Mouse (Mus musculus): ENCODE data around the gene Dhx37. TPM values are rescaled to one million over a fixed set of nuclear protein-coding genes. Genes with fewer than 3 reads are reported as not detected.
A peak's percentile ranks its signal among the peaks of the same experiment; 100 is the strongest.
"Not testable (repeated sequence)": the region's sequence is repeated elsewhere in the genome, so short reads cannot be mapped to it uniquely, and the experiment has no call there.

Gene Dhx37
- total RNA-seq, 4 experiments from 2014 or later, result 11.8 to 14.2 (median 12.6) TPM

- DNase-seq (ENCODE audit: low spot score), result peak; percentile 95
Observed at GRCm38 (mm10) chr5:125389579-125390441, 44.1 kb downstream of the Dhx37 start, which contains the start of gene Ubc. Gene Ubc, minus strand, starts transcription at chr5:125390202.

DNA sequence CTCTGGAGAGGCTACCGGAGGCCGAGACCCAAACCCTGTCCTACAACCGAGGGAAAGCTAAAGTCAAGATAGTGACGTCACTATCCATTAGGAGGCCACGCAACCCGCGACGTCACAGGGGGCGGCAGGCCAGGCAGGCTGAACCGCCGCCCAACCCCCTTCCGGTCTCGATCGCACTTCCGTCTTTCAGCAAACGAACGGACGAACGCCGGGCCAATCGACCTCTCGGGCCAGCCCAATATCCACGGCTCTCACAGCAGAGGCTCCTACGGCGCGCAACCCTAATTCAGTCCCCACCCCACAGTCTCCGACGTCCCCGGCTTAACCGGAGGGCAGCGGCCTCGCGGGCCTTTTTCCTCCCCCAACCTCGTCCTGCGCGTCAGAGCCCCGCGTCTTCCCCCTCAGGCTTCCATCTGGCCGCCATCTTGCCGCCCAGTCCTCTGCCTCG is 44.8 kb downstream of the Dhx37 start, which contains the start of gene Gm10382:
Gene Gm10382, plus strand, starts transcription at position 192 of the 448 bp plus-strand sequence.
- peak; percentile 86 for DNase-seq (ENCODE audit: low spot score)

- DNase-seq (ENCODE audit: low spot score), result no peak
Observed at GRCm38 (mm10) chr5:125388358-125389092, 45.4 kb downstream of the Dhx37 start.

GRCm38 (mm10) chr5:125387295-125387694 is 46.6 kb downstream of the Dhx37 start:
- DNase-seq (ENCODE audit: low spot score), result not testable (repeated sequence)

GRCm38 (mm10) chr5:125385215-125385940 is 48.5 kb downstream of the Dhx37 start:
- no peak for DNase-seq (ENCODE audit: low spot score)

DNA sequence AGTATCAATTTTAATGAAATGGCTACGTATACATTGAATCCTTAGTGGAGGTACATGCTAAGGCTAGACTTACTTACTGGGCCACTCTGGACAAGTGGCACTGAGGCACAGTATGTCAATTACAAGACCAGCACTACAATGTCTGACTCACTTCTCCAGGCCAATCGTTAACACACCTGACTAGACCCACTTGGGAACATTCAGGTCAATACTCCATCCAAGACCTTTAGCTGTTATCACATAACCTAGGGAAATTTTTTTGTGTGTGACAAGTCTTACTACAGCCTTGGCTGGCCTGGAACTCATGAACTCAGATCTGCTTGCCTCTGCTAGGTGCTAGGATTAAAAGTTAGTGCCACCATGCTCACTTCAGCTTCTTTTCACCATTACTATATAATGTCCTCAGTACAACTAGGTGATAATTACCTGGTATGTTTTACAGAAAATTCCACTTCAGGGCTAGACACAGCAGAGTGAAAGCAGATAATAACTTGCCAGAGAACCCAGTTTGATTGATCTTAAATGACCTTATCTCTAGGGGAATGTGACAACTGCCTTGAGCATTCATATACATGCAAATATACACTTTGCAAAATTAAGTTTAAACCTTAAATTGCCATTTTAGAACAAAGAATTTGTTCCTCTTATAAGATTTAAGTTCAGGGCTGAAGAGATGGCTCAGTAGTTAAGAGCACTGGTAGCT is 49.3 kb downstream of the Dhx37 start:
- DNase-seq (ENCODE audit: low spot score), result no peak

DNA sequence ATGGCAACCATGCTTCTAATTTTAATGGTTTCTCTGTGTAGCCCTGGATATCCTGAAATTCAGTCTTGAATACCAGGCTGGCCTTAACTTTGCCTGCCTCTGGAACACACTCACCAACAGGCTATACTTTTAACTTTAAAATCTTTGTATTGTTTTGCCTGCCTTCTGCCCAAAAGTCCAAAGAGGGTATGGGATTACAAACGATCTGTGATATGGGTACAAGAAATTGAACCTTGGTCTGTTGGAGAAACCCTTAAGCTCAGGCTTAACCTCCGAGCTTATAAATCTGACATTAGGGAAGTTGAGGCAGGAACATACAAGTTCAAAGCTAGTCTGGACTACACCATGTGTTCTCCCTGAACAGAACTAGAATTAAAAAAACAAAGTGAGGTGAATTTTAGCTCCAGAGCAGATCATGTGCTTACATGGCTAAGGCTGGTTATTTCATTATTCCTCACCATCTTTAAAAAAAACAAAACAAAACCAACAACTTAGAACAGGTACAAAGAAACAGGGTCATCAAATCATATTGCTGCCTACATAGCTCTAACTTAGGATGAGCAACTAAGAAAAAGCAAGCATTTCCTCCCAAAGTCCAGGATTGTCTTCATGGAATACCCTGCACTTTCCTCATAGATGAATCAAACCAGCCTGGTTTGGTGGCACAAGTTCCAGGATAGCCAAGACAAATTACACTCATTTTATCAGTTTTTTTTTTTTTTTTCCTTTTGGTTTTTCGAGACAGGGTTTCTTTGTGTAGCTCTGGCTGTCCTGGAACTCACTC is 50.1 kb downstream of the Dhx37 start:
- no peak for DNase-seq (ENCODE audit: low spot score)

DNA sequence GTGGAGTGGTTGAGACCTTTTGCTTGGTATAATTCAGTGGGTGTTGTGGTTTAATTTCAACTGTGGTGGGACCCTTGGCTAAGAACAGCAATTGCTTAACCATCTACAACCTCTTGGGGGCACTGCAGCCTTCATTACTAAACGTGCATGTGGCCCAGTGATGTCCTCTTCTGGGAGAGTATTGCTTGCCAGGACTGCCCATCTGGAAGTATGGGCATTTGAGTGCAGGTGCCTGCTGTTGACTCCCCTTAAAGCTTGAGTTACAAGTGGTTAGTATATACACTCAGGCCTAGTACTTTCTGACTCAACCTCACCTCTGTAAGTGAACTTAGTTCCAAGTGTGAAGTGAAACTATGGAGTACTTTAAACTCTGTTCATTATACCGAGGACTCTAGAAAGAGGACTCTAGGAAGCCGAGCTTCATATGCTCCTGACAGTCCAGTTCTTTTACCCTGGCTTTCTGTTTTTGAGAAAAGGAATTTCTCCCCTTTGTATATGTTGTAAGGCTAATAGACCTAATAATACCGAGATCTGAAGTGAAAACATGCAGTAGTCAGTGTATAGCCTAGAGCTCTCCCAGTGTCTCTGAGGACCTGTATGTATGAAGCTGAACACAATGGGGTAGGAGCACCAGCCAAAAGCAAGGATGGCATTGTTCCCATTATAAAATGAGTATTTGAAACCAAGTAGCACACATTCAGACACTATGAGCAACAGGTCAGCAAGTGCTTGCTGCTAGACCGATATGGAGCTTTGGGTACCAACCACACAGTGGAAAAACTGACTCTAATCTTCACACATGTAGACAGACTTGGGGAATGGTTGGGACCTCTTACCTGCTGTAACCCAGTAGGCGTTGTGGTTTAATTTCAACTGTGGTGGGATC is 51.0 kb downstream of the Dhx37 start:
- DNase-seq (ENCODE audit: low spot score), result no peak

GRCm38 (mm10) chr5:125381954-125382672 is 51.8 kb downstream of the Dhx37 start:
- DNase-seq (ENCODE audit: low spot score), result no peak

- no peak for DNase-seq (ENCODE audit: low spot score)
Observed at GRCm38 (mm10) chr5:125378919-125379318, 55.0 kb downstream of the Dhx37 start.

DNA sequence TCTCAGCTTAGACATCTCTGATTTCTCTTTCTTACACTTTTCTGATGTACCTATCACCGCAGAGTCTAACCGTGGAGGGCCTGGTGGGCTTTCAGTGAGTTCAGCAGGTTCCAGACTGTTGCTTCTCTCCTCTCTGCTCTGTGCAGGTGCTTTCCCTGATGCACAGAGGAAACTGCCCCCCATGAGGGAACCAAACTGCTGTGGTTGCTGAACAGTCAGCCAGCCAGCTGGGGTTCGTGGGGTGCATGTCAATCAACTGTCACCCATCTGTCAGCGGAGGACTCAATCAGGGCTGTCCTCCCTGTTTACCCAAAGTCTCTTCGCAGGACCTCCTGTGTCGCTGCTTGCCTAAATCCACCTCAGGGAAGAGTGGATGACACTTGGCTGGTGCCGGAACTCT is 56.7 kb downstream of the Dhx37 start:
- DNase-seq (ENCODE audit: low spot score), result no peak

DNA sequence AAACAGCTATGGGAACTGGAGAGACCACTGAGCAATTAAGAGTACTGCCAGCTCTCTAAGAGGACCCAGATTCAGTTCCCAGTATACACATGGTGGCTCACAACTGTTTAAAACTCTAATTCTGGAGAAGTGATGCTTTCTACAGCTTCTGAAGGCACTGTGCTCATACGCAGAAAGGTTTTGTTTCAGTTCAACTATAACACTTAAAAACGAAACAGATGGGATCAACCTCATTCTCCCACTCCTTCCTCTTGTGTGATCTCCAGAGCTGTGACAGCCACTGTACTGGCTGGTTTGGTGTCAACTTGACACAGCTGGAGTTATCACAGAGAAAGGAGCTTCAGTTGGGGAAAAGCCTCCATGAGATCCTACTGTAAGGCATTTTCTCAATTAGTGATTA is 58.0 kb downstream of the Dhx37 start:
- DNase-seq (ENCODE audit: low spot score), result no peak

- no peak for DNase-seq (ENCODE audit: low spot score)
Observed at GRCm38 (mm10) chr5:125372027-125372426, 61.9 kb downstream of the Dhx37 start.

GRCm38 (mm10) chr5:125370950-125371693 is 62.8 kb downstream of the Dhx37 start:
- DNase-seq (ENCODE audit: low spot score), result no peak

DNA sequence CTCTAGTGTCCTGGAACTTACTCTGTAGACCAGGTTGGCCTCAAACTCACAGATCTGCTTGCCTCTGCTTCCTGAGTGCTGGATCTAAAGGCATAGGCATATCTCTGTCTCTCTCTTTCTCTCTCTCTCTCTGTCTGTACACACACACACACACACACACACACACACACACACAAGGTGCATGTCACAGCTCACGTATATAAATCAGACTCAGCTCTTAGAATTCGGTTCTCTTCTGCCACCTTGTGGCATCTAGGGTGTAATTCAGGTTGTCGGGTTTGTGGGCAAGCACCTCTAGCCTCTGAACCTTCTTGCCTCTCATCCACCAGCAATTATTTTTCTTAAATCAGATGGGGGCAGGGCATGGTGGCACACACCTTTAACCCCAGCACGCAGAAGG is 65.4 kb downstream of the Dhx37 start:
- peak; percentile 66 for DNase-seq (ENCODE audit: low spot score)

DNA sequence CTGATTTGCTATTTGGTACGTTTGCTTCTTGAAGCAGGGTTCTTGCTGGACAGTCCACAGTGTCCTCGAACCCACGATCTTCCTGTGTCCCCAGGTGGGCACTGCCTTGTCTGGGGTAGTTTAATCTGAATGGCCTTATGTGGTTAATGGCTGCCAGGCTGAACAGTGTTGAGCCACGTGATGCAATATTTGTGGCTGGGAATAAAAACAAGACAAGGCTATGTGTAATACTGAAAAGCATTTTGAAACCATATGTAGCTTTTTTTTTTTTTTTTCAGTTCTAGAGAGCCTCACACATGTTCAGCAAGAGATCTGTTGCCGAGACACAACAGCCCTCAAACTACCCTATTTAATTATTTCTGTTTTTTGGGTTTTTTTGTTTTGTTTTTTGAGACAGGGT is 65.8 kb downstream of the Dhx37 start:
- DNase-seq (ENCODE audit: low spot score), result no peak

DNA sequence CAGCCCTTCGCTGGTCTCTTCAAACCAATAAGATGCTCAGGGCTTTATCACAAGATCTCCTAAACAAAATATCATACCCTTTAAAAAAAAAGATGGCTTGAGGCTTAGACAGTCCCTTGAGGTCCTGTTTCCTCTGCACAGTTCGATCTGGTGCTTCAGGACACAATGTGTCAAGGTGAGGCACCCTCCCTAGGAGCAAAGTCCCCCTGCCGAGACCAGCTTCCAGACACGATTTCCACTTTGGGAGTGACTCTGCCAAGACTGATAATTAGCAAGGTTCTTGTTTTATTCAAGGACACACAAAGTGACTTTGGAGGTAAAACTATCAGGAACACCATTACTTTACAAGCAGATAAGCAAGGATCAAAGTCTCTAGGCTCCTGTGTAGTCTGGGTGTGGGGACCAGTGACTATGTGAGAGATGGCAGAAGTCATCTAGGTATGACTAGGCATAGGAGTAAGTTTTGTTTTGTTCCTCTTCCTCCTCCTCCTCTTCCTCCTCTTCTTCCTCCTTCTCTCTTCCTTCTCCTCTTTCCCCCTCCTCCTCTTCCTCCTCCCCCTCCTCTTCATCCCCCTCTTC is 69.0 kb downstream of the Dhx37 start:
- DNase-seq (ENCODE audit: low spot score), result no peak

DNA sequence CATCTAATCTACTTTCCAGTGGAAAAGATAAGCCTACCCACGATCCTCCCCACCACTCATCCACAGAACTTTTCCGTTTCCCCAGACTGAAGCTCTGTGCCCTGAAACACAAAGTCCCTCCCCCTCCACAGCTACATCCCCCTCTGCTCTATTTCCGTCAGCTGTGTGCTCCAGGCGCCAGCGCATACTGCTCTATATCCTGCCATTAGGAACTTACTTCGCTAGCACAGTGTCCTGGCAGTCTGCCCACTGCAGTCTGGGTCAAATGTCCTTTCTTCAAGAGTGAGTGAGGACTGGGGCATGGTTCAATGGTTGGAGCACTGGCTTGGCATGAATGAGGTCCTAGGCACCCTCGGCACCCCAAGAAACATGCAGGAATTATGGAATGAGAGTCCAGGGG is 70.0 kb downstream of the Dhx37 start:
- peak; percentile 34 for DNase-seq (ENCODE audit: low spot score)
